Mouse (Mus musculus): ENCODE results near the gene Ypel1. TPM values are rescaled to one million over a fixed set of nuclear protein-coding genes. Genes with fewer than 3 reads are reported as not detected.

Ypel1 gene
- polyA plus RNA-seq, 1 experiment = 0.43 TPM

DNA sequence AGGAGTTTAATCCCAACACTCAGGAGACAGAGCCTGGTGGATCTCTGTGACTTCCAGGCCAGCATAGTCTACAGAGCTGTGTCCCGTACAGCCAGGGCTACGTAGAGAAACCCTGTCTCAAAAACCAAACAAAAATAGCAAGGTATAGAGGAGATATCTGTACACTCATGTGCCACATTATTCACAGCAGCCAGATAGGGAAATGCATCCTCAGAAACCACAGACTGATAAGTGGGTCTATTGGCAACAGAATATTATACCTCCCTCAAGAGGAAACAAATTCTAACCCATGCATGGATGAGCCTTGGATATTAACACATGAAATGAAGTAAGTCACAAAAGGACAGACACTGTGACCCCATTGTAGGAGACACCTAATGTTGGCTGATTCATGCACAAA lies 1.9 kb upstream of the Ypel1 start:
- TF ChIP-seq CTCF (IDR thresholded peaks at IDR 0.05; ENCODE audit: extremely low read depth, insufficient read depth, insufficient read length, insufficient replicate concordance) (no peak), POLR2A (IDR thresholded peaks at IDR 0.05; ENCODE audit: low read depth, low read length) (no peak)
- no peaks in the 10 kb centered on the region for H3K36me3 ChIP-seq (ENCODE audit: control insufficient read depth, insufficient read depth, low read length)
- no peak for DNase-seq (ENCODE audit: low read depth in 1 of 2, low spot score in 2 of 2)
- no peaks in the 10 kb centered on the region for H3K27me3 ChIP-seq (ENCODE audit: control insufficient read depth, insufficient read depth, low read length)
- H3K27ac ChIP-seq (ENCODE audit: insufficient read depth, low read length) = no peak overlapping the region
- H3K4me3 ChIP-seq (ENCODE audit: extremely low read depth, insufficient read depth, insufficient read length) = no peak overlapping the region
- WGBS = 86% methylated on average over 2 of the region's 2 CpGs
- 0 out of 2 replicates have a peak, but pooled peaks cover 4% of the 10 kb centered on the region for H3K4me1 ChIP-seq (ENCODE audit: control insufficient read depth, insufficient read depth, insufficient read length)

DNA sequence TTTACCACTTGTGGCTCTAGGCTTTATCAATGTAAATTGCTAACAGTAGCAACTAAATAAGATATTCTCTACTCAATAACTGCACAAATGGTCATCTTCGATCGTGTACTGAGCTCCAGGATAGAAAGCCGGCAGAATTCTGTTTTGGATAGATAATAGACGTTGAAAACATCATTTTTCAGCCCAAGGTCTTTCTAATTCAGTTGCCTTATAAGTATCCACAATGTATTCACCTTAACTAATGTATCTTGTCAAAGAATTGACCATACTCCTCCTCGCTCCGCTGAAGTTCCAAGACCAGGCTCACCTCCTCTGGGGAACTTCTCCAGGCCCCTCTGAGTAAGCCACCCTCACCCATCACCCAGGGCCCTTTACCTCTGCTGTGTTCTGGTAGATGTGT lies 1.2 kb downstream of the Ypel1 start:
- 53% methylated on average over 6 of the region's 6 CpGs for WGBS
- H3K4me1 ChIP-seq (ENCODE audit: control insufficient read depth, insufficient read depth, insufficient read length) = 0 out of 2 replicates have a peak, but pooled peaks cover 4% of the 10 kb centered on the region
- H3K4me3 ChIP-seq (ENCODE audit: extremely low read depth, insufficient read depth, insufficient read length) = no peak overlapping the region
- H3K27me3 ChIP-seq (ENCODE audit: control insufficient read depth, insufficient read depth, low read length) = no peaks in the 10 kb centered on the region
- no peak overlapping the region for H3K27ac ChIP-seq (ENCODE audit: insufficient read depth, low read length)
- DNase-seq (ENCODE audit: low read depth in 1 of 2, low spot score in 2 of 2) = no peak
- TF ChIP-seq POLR2A (IDR thresholded peaks at IDR 0.05; ENCODE audit: low read depth, low read length) (no peak), CTCF (IDR thresholded peaks at IDR 0.05; ENCODE audit: extremely low read depth, insufficient read depth, insufficient read length, insufficient replicate concordance) (no peak)
- H3K36me3 ChIP-seq (ENCODE audit: control insufficient read depth, insufficient read depth, low read length) = no peaks in the 10 kb centered on the region

DNA sequence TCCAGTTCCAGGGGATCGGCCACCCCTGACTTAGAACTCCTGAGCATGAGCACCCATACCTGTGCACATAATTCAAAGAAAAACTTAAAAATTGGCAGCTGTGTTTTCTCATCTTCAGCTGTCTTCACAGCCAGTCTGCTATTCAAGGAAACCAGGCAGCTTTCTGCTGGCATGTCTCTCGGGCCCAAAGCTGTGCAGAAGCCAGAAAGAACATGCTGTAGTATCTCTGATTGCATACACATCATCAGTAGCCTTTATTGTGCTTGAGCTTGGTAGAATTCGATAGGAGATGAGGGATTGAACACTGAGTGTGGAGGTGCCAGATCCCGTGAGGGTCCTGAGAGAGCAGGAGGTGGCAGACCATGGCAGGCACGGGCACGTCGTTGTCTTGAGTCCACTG lies 3.5 kb downstream of the Ypel1 start:
- H3K27me3 ChIP-seq (ENCODE audit: control insufficient read depth, insufficient read depth, low read length) = no peaks in the 10 kb centered on the region
- WGBS = 91% methylated on average over 7 of the region's 7 CpGs
- 0 out of 2 replicates have a peak, but pooled peaks cover 4% of the 10 kb centered on the region for H3K4me1 ChIP-seq (ENCODE audit: control insufficient read depth, insufficient read depth, insufficient read length)
- no peak overlapping the region for H3K4me3 ChIP-seq (ENCODE audit: extremely low read depth, insufficient read depth, insufficient read length)
- H3K27ac ChIP-seq (ENCODE audit: insufficient read depth, low read length) = no peak overlapping the region
- no peaks in the 10 kb centered on the region for H3K36me3 ChIP-seq (ENCODE audit: control insufficient read depth, insufficient read depth, low read length)
- DNase-seq (ENCODE audit: low read depth in 1 of 2, low spot score in 2 of 2) = no peak
- TF ChIP-seq CTCF (IDR thresholded peaks at IDR 0.05; ENCODE audit: extremely low read depth, insufficient read depth, insufficient read length, insufficient replicate concordance) (no peak), POLR2A (IDR thresholded peaks at IDR 0.05; ENCODE audit: low read depth, low read length) (no peak)

DNA sequence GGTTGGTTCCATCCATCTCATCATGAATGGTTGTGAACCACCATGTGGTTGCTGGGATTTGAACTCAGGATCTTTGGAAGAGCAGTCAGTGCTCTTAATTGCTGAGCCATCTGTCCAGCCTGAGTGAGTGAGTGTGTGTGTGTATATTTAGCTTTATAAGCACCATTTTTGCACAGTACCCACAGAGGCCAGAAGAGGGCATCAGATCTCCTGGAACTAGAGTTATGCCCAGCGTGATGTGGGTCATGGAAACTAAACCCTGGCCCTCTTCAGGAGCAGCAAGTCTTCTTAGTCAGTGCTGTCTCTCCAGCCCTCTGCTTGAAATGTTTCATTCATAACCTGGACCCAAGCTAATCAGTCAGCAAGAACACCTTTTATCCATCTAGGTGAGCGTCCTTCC lies 6.8 kb downstream of the Ypel1 start:
- Histone ChIP-seq H3K4me3 (ENCODE audit: extremely low read depth, insufficient read depth, insufficient read length) (no peak overlapping the region), H3K27me3 (ENCODE audit: control insufficient read depth, insufficient read depth, low read length) (no peaks in the 10 kb centered on the region), H3K4me1 (ENCODE audit: control insufficient read depth, insufficient read depth, insufficient read length) (no peaks in the 10 kb centered on the region), H3K27ac (ENCODE audit: insufficient read depth, low read length) (no peak overlapping the region), H3K36me3 (ENCODE audit: control insufficient read depth, insufficient read depth, low read length) (no peaks in the 10 kb centered on the region)
- no peak for TF ChIP-seq POLR2A (IDR thresholded peaks at IDR 0.05; ENCODE audit: low read depth, low read length)
- TF ChIP-seq CTCF (IDR thresholded peaks at IDR 0.05; ENCODE audit: extremely low read depth, insufficient read depth, insufficient read length, insufficient replicate concordance) = no peak
- no peak for DNase-seq (ENCODE audit: low read depth in 1 of 2, low spot score in 2 of 2)
- WGBS = 93% methylated on average over 2 of the region's 2 CpGs

DNA sequence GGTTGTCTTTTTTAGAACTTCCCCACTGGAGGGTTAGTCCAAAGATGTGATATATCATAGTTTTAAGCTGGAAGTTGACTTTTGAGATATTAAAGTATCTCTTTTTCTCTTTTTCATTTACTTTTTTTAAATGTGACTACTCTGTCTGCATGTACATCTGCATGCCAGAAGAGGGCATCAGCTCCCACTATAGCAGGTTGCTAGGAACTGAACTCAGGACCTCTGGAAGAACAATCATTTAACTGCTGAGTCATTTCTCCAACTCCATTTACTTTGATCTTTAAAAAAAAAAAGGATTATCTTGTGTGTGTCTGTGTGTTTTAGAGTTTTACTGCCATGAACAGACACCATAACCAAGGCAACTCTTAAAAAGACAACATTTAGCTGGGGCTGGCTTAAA lies 7.4 kb downstream of the Ypel1 start:
- Histone ChIP-seq H3K4me3 (ENCODE audit: extremely low read depth, insufficient read depth, insufficient read length) (no peak overlapping the region), H3K36me3 (ENCODE audit: control insufficient read depth, insufficient read depth, low read length) (no peaks in the 10 kb centered on the region), H3K27ac (ENCODE audit: insufficient read depth, low read length) (no peak overlapping the region), H3K4me1 (ENCODE audit: control insufficient read depth, insufficient read depth, insufficient read length) (no peaks in the 10 kb centered on the region), H3K27me3 (ENCODE audit: control insufficient read depth, insufficient read depth, low read length) (no peaks in the 10 kb centered on the region)
- no peak for DNase-seq (ENCODE audit: low read depth in 1 of 2, low spot score in 2 of 2)
- TF ChIP-seq POLR2A (IDR thresholded peaks at IDR 0.05; ENCODE audit: low read depth, low read length) (no peak), CTCF (IDR thresholded peaks at IDR 0.05; ENCODE audit: extremely low read depth, insufficient read depth, insufficient read length, insufficient replicate concordance) (no peak)

DNA sequence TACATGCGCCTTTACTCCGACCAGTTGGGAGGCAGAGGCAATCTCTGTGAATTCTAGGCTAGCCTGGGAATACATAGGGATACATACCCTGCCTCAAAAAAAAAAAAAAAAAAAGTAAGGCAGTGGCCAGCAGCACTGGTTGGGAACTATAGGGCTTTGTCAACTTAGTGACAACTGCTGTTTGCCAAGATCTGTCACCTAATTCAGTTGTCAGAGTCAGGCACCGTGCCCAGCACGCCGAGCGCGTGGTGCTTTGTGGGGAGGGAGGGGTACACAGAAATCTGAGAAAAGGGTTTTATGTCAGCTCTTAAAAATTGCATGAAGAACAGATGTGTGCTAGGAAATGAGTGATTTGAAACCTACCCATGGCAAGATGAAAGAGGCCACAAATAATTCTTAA lies 8.6 kb downstream of the Ypel1 start:
- no peak for TF ChIP-seq POLR2A (IDR thresholded peaks at IDR 0.05; ENCODE audit: low read depth, low read length)
- no peak for TF ChIP-seq CTCF (IDR thresholded peaks at IDR 0.05; ENCODE audit: extremely low read depth, insufficient read depth, insufficient read length, insufficient replicate concordance)
- no peak for DNase-seq (ENCODE audit: low read depth in 1 of 2, low spot score in 2 of 2)
- WGBS = 92% methylated on average over 7 of the region's 7 CpGs

DNA sequence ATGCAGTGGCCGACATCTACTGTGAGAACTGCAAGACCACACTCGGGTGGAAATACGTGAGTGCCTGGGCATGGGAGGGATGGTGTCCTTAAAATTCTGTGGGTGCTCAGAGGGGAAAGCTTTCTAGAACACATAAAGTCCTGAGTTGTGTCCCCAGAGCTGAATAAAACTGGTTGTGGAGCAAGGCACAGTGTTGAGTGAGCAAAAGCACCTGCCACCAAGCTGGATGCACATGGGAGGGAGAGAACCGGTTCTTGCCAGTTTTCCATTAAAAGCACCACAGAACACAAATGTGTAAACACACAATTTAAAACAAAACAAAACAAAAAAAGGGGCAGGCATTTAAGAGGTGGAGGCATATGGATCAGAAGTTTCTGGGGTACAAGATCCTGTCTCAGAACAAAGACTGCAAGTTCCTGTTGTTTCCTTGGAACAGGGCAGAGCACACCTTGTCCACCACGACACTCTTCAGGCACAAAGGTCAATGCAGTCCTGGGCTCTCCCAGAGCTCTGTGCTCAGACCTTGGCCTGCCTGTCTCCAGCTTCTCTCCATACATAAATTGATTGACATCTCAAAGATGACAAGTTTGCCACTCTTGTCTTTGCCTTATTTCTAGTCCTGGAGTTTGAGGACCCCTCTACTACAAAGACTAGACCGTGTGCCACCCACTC lies 12.8 kb downstream of the Ypel1 start:
- 87% methylated on average over 6 of the region's 6 CpGs for WGBS

More for the DNA sequence above, 8.6 kb downstream of the Ypel1 start:
- no peak overlapping the region for H3K4me3 ChIP-seq (ENCODE audit: extremely low read depth, insufficient read depth, insufficient read length)
- no peaks in the 10 kb centered on the region for H3K27me3 ChIP-seq (ENCODE audit: control insufficient read depth, insufficient read depth, low read length)
- H3K36me3 ChIP-seq (ENCODE audit: control insufficient read depth, insufficient read depth, low read length) = peaks cover 6% of the 10 kb centered on the region
- H3K4me1 ChIP-seq (ENCODE audit: control insufficient read depth, insufficient read depth, insufficient read length) = no peaks in the 10 kb centered on the region
- no peak overlapping the region for H3K27ac ChIP-seq (ENCODE audit: insufficient read depth, low read length)

More for the DNA sequence above, 12.8 kb downstream of the Ypel1 start:
- DNase-seq (ENCODE audit: low read depth in 1 of 2, low spot score in 2 of 2) = no peak
- Histone ChIP-seq H3K4me3 (ENCODE audit: extremely low read depth, insufficient read depth, insufficient read length) (no peak overlapping the region), H3K27ac (ENCODE audit: insufficient read depth, low read length) (no peak overlapping the region), H3K4me1 (ENCODE audit: control insufficient read depth, insufficient read depth, insufficient read length) (no peaks in the 10 kb centered on the region), H3K36me3 (ENCODE audit: control insufficient read depth, insufficient read depth, low read length) (peaks cover 13% of the 10 kb centered on the region), H3K27me3 (ENCODE audit: control insufficient read depth, insufficient read depth, low read length) (no peaks in the 10 kb centered on the region)
- TF ChIP-seq POLR2A (IDR thresholded peaks at IDR 0.05; ENCODE audit: low read depth, low read length) = no peak
- no peak for TF ChIP-seq CTCF (IDR thresholded peaks at IDR 0.05; ENCODE audit: extremely low read depth, insufficient read depth, insufficient read length, insufficient replicate concordance)

Measured in spleen, adult 2 months (tissue).